Mouse (Mus musculus) heart, adult 18-20 months (tissue): Measurements from ENCODE around the gene Wwox. TPM values are rescaled to one million over a fixed set of nuclear protein-coding genes. Genes with fewer than 3 reads are reported as not detected.
A peak's percentile ranks its signal among the peaks of the same experiment; 100 is the strongest.

Source experiments
- DNase-seq, 2 experiments: peaks; one replicate each; pipeline ENCODE4 v3.0.0; 2021 to 2022; ENCODE audit warnings: mixed read lengths in 1 of 2
- total RNA-seq, 2 experiments: library from RNA; stranded (reverse); gene quantifications; 2 replicates each; pipeline ENCODE4 v1.2.3; 2021

The Wwox gene
- total RNA-seq, 2 experiments from 2014 or later: 3.8 to 5.3 TPM

- no peak for DNase-seq
These were observed 431.0 kb downstream of the Wwox start for GRCm38 (mm10) chr8:114870410-114870809.

- no peak for DNase-seq
These were observed 433.0 kb downstream of the Wwox start for GRCm38 (mm10) chr8:114872491-114872890.

- DNase-seq: no peak
These were observed 435.7 kb downstream of the Wwox start for GRCm38 (mm10) chr8:114875161-114875560.

- no peak for DNase-seq
These were observed 436.7 kb downstream of the Wwox start for GRCm38 (mm10) chr8:114876161-114876611.

GRCm38 (mm10) chr8:114876696-114877206 is 437.3 kb downstream of the Wwox start:
- no peak for DNase-seq

GRCm38 (mm10) chr8:114877234-114877633 is 437.8 kb downstream of the Wwox start:
- DNase-seq: no peak

- no peak for DNase-seq
These were observed 439.2 kb downstream of the Wwox start for GRCm38 (mm10) chr8:114878449-114879276.

GRCm38 (mm10) chr8:114879277-114879568 is 439.8 kb downstream of the Wwox start:
- no peak for DNase-seq

GRCm38 (mm10) chr8:114879678-114880077 is 440.2 kb downstream of the Wwox start:
- no peak for DNase-seq

- no peak for DNase-seq
These were observed 441.1 kb downstream of the Wwox start for GRCm38 (mm10) chr8:114880475-114881135.

GRCm38 (mm10) chr8:114881891-114882401 is 442.5 kb downstream of the Wwox start:
- peak in 1 of 2 experiments; percentile 8 for DNase-seq

GRCm38 (mm10) chr8:114882504-114882903 is 443.0 kb downstream of the Wwox start:
- DNase-seq: no peak

- DNase-seq: no peak
These were observed 443.6 kb downstream of the Wwox start for GRCm38 (mm10) chr8:114882936-114883606.

- DNase-seq: no peak
These were observed 444.5 kb downstream of the Wwox start for GRCm38 (mm10) chr8:114883967-114884366.

GRCm38 (mm10) chr8:114885026-114885592 is 445.7 kb downstream of the Wwox start:
- DNase-seq: no peak

- no peak for DNase-seq
These were observed 448.9 kb downstream of the Wwox start for GRCm38 (mm10) chr8:114888388-114888787.

GRCm38 (mm10) chr8:114889578-114890374 is 450.3 kb downstream of the Wwox start:
- no peak for DNase-seq

- DNase-seq: no peak
These were observed 451.0 kb downstream of the Wwox start for GRCm38 (mm10) chr8:114890478-114890877.

- DNase-seq: peak; percentile 10 to 11
These were observed 451.8 kb downstream of the Wwox start for GRCm38 (mm10) chr8:114891252-114891651.

- DNase-seq: no peak
These were observed 458.0 kb downstream of the Wwox start for GRCm38 (mm10) chr8:114897432-114897831.

GRCm38 (mm10) chr8:114899157-114899556 is 459.7 kb downstream of the Wwox start:
- DNase-seq: no peak
